Mouse (Mus musculus): ENCODE results near the gene Cpne1. TPM values are rescaled to one million over a fixed set of nuclear protein-coding genes. Genes with fewer than 3 reads are reported as not detected.

Cpne1 gene
- polyA plus RNA-seq, 1 experiment = 42.7 TPM

GRCm38 (mm10) chr2:156042903-156043302 is 68.9 kb downstream of the Cpne1 start:
- TF ChIP-seq GATA1 (IDR thresholded peaks at IDR 0.05; ENCODE audit: low read length) = no peak

GRCm38 (mm10) chr2:156039390-156039789 is 72.4 kb downstream of the Cpne1 start:
- TF ChIP-seq GATA1 (IDR thresholded peaks at IDR 0.05; ENCODE audit: low read length) = no peak

GRCm38 (mm10) chr2:156025482-156025881 is 86.3 kb downstream of the Cpne1 start:
- no peak for TF ChIP-seq GATA1 (IDR thresholded peaks at IDR 0.05; ENCODE audit: low read length)

Other genes starting within 250 kb of the Cpne1 start
- gene Uqcc1, start 181.7 kb downstream of the Cpne1 start, polyA plus RNA-seq (2012) = 4.2 and 4.5 TPM in 2 replicates
- gene Gm15557, start 171.2 kb downstream of the Cpne1 start, polyA plus RNA-seq (2012) = not detected in 2 replicates
- not detected in 2 replicates for gene Gdf5, start 166.6 kb downstream of the Cpne1 start, polyA plus RNA-seq (2012)
- 22.1 and 23.5 TPM in 2 replicates for gene Cep250, start 155.5 kb downstream of the Cpne1 start, polyA plus RNA-seq (2012)
- 0.06 and 0.23 TPM in 2 replicates for gene 6430550D23Rik, start 104.0 kb downstream of the Cpne1 start, polyA plus RNA-seq (2012)
- 66.7 and 75.7 TPM in 2 replicates for gene Ergic3, start 103.9 kb downstream of the Cpne1 start, polyA plus RNA-seq (2012)
- gene Fer1l4, start 59.0 kb downstream of the Cpne1 start, polyA plus RNA-seq (2012) = not detected in 2 replicates
- gene Spag4, start 46.8 kb downstream of the Cpne1 start, polyA plus RNA-seq (2012) = 1.7 and 2.2 TPM in 2 replicates
- gene Rbm12, start within 50 bp of the Cpne1 start, polyA plus RNA-seq (2012) = 5.5 and 6.3 TPM in 2 replicates
- 15.6 and 21.8 TPM in 2 replicates for gene Gm28036, start 15.1 kb upstream of the Cpne1 start, polyA plus RNA-seq (2012)
- gene Romo1, start 32.1 kb upstream of the Cpne1 start, polyA plus RNA-seq (2012) = 420 and 525 TPM in 2 replicates
- gene Nfs1, start 32.2 kb upstream of the Cpne1 start, polyA plus RNA-seq (2012) = 47.3 and 68.7 TPM in 2 replicates
- 409 and 506 TPM in 2 replicates for gene Rbm39, start 68.3 kb upstream of the Cpne1 start, polyA plus RNA-seq (2012)
- 42.1 and 44.6 TPM in 2 replicates for gene Phf20, start 84.5 kb upstream of the Cpne1 start, polyA plus RNA-seq (2012)
- 0.23 and 1.4 TPM in 2 replicates for gene Cnbd2, start 200.3 kb upstream of the Cpne1 start, polyA plus RNA-seq (2012)
- gene Scand1, start 200.7 kb upstream of the Cpne1 start, polyA plus RNA-seq (2012) = 1,015 and 1,408 TPM in 2 replicates

Data from G1E-ER4 (cell line).